Mouse (Mus musculus): ENCODE data around the gene E130309D02Rik. TPM values are rescaled to one million over a fixed set of nuclear protein-coding genes. Genes with fewer than 3 reads are reported as not detected.

The E130309D02Rik gene
- polyA plus RNA-seq, 1 experiment from 2014 or later: 45.4 TPM

- Histone ChIP-seq H3K4me1 (replicated peaks; ENCODE audit: control insufficient read depth, insufficient read depth, low read length) (peaks cover 19% of the 10 kb centered on the region), H3K27ac (ENCODE audit: low read length) (no peak overlapping the region), H3K4me2 (ENCODE audit: low read length) (no peak overlapping the region), H3K27me3 (replicated peaks; ENCODE audit: control insufficient read depth, insufficient read depth, low read length) (peaks cover 32% of the 10 kb centered on the region), H3K36me3 (ENCODE audit: control insufficient read depth, insufficient read depth) (peaks cover 30% of the 10 kb centered on the region), H3K4me3 (replicated peaks; ENCODE audit: low read length) (no peak overlapping the region), H3K9ac (replicated peaks; ENCODE audit: low read depth, low read length) (no peak overlapping the region), H3K9me3 (ENCODE audit: control insufficient read depth, low read length) (no peaks in the 10 kb centered on the region)
- WGBS: 58% methylated on average over 6 of the region's 6 CpGs
- ATAC-seq: no peak
Observed at GRCm38 (mm10) chr5:143252039-143252438, 63.1 kb downstream of the E130309D02Rik start.

Other genes starting within 250 kb of the E130309D02Rik start
- gene Rnf216, start 202.4 kb downstream of the E130309D02Rik start, polyA plus RNA-seq (2015; fragmentation: Nextera tagmentation; extraction: Ambion mirVana): 36.5 and 43.0 TPM in 2 replicates
- gene Olfr718-ps1, start 167.8 kb downstream of the E130309D02Rik start, polyA plus RNA-seq (2015; fragmentation: Nextera tagmentation; extraction: Ambion mirVana): 0.06 TPM in 1 of 2 replicates, not detected in the other
- 14.1 and 17.9 TPM in 2 replicates for gene Rbak, start 134.6 kb downstream of the E130309D02Rik start, polyA plus RNA-seq (2015; fragmentation: Nextera tagmentation; extraction: Ambion mirVana)
- gene Spdye4b, start 134.3 kb downstream of the E130309D02Rik start, polyA plus RNA-seq (2015; fragmentation: Nextera tagmentation; extraction: Ambion mirVana): not detected in 2 replicates
- gene Spdye4a, start 88.5 kb downstream of the E130309D02Rik start, polyA plus RNA-seq (2015; fragmentation: Nextera tagmentation; extraction: Ambion mirVana): not detected in 2 replicates
- gene Zfp12, start 80.2 kb downstream of the E130309D02Rik start, polyA plus RNA-seq (2015; fragmentation: Nextera tagmentation; extraction: Ambion mirVana): 30.0 and 31.5 TPM in 2 replicates
- 8.9 and 9.5 TPM in 2 replicates for gene Zfp316, start 45.3 kb downstream of the E130309D02Rik start, polyA plus RNA-seq (2015; fragmentation: Nextera tagmentation; extraction: Ambion mirVana)
- gene Zfp853, start 21.7 kb downstream of the E130309D02Rik start, polyA plus RNA-seq (2015; fragmentation: Nextera tagmentation; extraction: Ambion mirVana): 0.13 TPM in 1 of 2 replicates, not detected in the other
- 77.9 and 78.6 TPM in 2 replicates for gene Zdhhc4, start 13.9 kb upstream of the E130309D02Rik start, polyA plus RNA-seq (2015; fragmentation: Nextera tagmentation; extraction: Ambion mirVana)
- gene Grid2ip, start 42.0 kb upstream of the E130309D02Rik start, polyA plus RNA-seq (2015; fragmentation: Nextera tagmentation; extraction: Ambion mirVana): 0.36 and 1.0 TPM in 2 replicates
- 124 and 142 TPM in 2 replicates for gene Kdelr2, start 88.5 kb upstream of the E130309D02Rik start, polyA plus RNA-seq (2015; fragmentation: Nextera tagmentation; extraction: Ambion mirVana)
- gene Daglb, start 149.2 kb upstream of the E130309D02Rik start, polyA plus RNA-seq (2015; fragmentation: Nextera tagmentation; extraction: Ambion mirVana): 16.6 and 17.7 TPM in 2 replicates
- 385 and 445 TPM in 2 replicates for gene Rac1, start 212.7 kb upstream of the E130309D02Rik start, polyA plus RNA-seq (2015; fragmentation: Nextera tagmentation; extraction: Ambion mirVana)

Measured in forebrain, embryonic 16.5 days (tissue).